Mouse (Mus musculus) stomach, embryonic 14.5 days (tissue): ENCODE measurements at regions not wholly inside any gene's neighbourhood (a gene's known extent, or its start where the extent isn't known, plus 50 kb on each side); places are given as distances from the start of the nearest gene placed in this dataset.

Experiments
- ATAC-seq: fragments of 200-750 bp; cut with Nextera tagmentation; 2 replicates; pipeline ENCODE4 v1.8.0; 2017; ENCODE audit warnings: low read depth, moderate TSS enrichment; ENCODE audit not compliant: insufficient number of reproducible peaks, insufficient read depth, low FRiP score
- H3K27ac ChIP-seq: fragments of 300-500 bp; sonication (generic); 2 replicates; pipeline ENCODE4 v1.5.1; 2014; ENCODE audit warnings: mild to moderate bottlenecking, low read length, moderate library complexity, mixed read lengths
- H3K27me3 ChIP-seq: fragments of 300-500 bp; sonication (generic); 2 replicates; pipeline ENCODE4 v1.6.1; 2014; ENCODE audit warnings: low read length, control low read depth, mixed read lengths; ENCODE audit not compliant: control insufficient read depth, insufficient read depth
- H3K36me3 ChIP-seq: fragments of 300-500 bp; sonication (generic); 2 replicates; pipeline ENCODE4 v1.6.1; 2014; ENCODE audit warnings: mild to moderate bottlenecking, control low read depth, low read length, moderate library complexity, mixed read lengths; ENCODE audit not compliant: control insufficient read depth, insufficient read depth
- H3K4me1 ChIP-seq: fragments of 300-500 bp; sonication (generic); 2 replicates; pipeline ENCODE4 v1.6.1; 2014; ENCODE audit warnings: low read length, control low read depth, mixed read lengths; ENCODE audit not compliant: control insufficient read depth, insufficient read depth
- H3K4me2 ChIP-seq: fragments of 300-500 bp; sonication (generic); replicated peaks from 2 replicates; pipeline ENCODE4 v1.6.1; 2014; ENCODE audit warnings: low read depth, low read length, control low read depth
- H3K4me3 ChIP-seq: fragments of 300-500 bp; sonication (generic); 2 replicates; pipeline ENCODE4 v1.5.1; 2014; ENCODE audit warnings: low read depth, low read length, control low read depth
- H3K9ac ChIP-seq: fragments of 300-500 bp; sonication (generic); replicated peaks from 2 replicates; pipeline ENCODE4 v1.6.1; 2014; ENCODE audit warnings: low read depth, mild to moderate bottlenecking, control low read depth, low read length, moderate library complexity, mixed read lengths
- H3K9me3 ChIP-seq: fragments of 300-500 bp; sonication (generic); 2 replicates; pipeline ENCODE4 v1.6.1; 2016; ENCODE audit warnings: low read depth, low read length, control low read depth; ENCODE audit not compliant: control insufficient read depth
- WGBS: fragments of 180-500 bp; shearing (Covaris S2); extraction: QIAGEN DNeasy Blood & Tissue Kit; methylation state at CpG from one replicate; pipeline ENCODE4 v1.1.7; 2014; 5-methylcytosine and 5-hydroxymethylcytosine counted together

DNA sequence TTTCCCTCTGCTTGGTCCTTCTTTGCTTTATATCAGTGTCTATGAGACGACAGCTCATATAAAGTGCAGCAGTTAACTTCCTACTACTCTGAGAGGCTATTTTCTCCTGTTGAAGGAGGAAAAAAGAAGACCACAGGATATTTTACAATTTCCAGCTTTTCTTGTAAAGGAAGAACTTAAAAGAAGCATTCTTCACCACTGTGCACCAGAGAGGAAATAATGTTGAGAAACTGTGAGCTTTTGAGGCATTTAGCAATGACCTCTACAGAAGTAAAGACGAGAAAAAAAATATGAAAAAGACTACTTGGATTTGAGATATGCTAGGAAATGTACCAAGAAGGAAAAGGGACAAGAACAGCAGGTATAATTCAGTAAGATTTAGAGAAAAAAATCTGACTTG is 134.5 kb downstream of the Kcnj2 start:
- H3K9ac ChIP-seq: no peak overlapping the region
- no peak for ATAC-seq
- H3K27me3 ChIP-seq: no peaks in the 10 kb centered on the region
- H3K27ac ChIP-seq: no peak overlapping the region
- H3K36me3 ChIP-seq: no peaks in the 10 kb centered on the region
- no peak overlapping the region for H3K4me3 ChIP-seq
- WGBS: 78% methylated on average over 2 of the region's 2 CpGs
- no peak overlapping the region for H3K4me2 ChIP-seq
- no peaks in the 10 kb centered on the region for H3K9me3 ChIP-seq
- no peaks in the 10 kb centered on the region for H3K4me1 ChIP-seq

DNA sequence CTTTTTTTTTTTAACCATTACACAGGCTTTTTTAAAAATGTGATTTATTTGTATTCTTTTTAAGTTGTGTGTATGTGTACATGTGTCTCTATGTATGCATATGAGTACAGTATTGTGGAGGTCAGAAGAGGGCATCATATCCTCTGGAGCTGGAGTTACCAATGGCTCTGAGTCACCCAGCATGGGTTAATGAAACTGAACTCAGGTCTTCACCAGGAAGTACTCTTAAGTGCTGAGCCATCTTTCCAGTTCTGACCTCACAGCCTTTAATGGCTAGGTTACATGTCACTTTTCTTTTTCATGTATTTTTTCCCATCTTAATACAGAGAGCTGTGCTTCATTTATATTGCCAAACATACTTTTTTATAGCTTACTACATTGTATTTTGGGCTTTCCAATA is 136.8 kb downstream of the Kcnj2 start:
- no peak for ATAC-seq
- H3K27me3 ChIP-seq: no peaks in the 10 kb centered on the region

DNA sequence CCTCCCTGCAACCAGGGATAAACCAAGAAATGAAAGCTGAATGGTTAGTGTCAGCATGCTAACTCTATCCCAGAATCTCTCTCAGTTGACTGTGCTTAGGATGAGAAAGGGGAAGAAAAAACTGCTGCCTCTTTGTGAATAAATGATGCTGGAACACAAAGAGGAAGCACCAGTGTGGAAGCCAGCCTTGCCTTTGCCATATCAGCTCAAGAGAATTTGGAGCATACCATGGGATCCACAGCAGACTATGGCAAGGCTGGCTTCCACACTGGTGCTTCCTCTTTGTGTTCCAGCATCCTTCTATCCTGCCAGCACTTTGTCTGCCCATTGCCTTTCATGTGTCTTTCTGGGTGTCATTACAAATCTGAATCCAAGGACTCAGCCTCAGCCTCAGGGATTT is 144.6 kb downstream of the Kcnj2 start:
- ATAC-seq: no peak
- Histone ChIP-seq H3K4me1 (0 out of 2 replicates have a peak, but pooled peaks cover 7% of the 10 kb centered on the region), H3K27ac (no peak overlapping the region), H3K27me3 (no peaks in the 10 kb centered on the region), H3K4me2 (no peak overlapping the region), H3K36me3 (no peaks in the 10 kb centered on the region), H3K4me3 (no peak overlapping the region), H3K9me3 (no peaks in the 10 kb centered on the region), H3K9ac (no peak overlapping the region)

More for the DNA sequence above, 136.8 kb downstream of the Kcnj2 start:
- Histone ChIP-seq H3K36me3 (no peaks in the 10 kb centered on the region), H3K4me2 (no peak overlapping the region), H3K9me3 (no peaks in the 10 kb centered on the region), H3K9ac (no peak overlapping the region), H3K4me1 (no peaks in the 10 kb centered on the region), H3K27ac (no peak overlapping the region), H3K4me3 (no peak overlapping the region)

DNA sequence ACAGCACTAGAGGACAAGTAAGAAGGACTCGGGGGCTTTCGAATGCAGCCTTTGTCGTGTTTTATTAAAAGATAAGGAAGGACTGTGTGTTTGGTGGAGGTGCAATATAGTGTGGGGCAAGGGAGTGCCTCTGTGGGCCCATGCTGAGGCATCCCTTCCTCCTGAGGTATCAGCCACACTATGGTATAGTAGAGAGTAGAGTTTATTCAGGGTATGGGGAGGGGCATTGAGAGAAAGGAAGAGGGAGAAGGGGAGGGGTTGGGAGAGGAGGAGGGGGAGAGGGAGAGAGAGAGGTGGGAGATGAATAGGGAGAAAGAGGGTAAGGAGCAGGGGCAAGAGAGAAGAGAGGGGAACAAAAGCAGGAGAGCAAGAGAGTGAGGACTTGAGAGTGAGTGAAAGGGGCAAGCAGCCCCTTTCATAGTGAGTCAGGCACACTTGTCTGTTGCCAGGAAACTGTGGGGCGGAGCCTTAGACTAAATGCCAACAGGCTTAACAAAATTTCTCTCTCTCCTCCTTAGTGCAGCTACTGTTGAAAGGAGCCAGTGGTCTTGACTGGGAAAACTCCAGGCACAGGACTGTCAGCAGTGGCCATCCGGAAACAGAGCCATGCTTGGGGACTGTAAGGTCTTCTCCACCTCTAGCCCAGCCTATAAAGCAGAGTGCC is 146.2 kb downstream of the Kcnj2 start:
- no peak overlapping the region for H3K27ac ChIP-seq
- no peak overlapping the region for H3K4me3 ChIP-seq
- no peak overlapping the region for H3K9ac ChIP-seq
- no peak overlapping the region for H3K4me2 ChIP-seq
- H3K9me3 ChIP-seq: no peaks in the 10 kb centered on the region
- no peaks in the 10 kb centered on the region for H3K27me3 ChIP-seq
- 0 out of 2 replicates have a peak, but pooled peaks cover 7% of the 10 kb centered on the region for H3K4me1 ChIP-seq
- 76% methylated on average over 5 of the region's 5 CpGs for WGBS
- no peaks in the 10 kb centered on the region for H3K36me3 ChIP-seq
- no peak for ATAC-seq

DNA sequence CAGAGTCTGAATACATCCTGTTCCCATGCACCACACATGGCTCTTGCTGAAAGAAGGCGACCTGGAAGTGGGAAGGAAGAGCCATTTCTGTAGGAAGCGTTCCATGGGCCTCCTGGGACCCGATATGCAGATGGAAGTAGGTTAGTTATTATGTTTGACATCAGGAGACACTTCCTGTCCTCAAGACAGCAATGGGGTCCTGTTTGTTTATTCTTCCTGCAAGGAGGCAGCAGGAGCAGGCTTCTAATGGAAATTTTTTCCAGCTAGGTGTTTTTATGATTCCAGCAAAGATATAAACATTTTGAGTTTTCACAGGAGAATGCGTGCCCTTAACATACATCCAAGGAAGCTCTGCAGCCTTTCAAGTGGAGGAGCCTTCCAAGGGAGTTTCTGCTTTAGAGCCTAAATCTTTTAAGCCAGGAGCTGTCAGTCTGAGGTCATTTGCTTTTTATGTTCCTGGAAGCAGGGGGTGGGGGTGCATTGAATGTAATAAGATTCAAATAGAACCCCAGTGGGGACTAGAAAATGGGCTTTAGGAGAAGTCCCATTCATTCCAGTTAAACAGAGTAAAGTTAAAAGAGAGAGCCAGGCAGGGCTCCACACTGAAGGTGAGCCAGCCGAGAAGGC is 146.9 kb downstream of the Kcnj2 start:
- 33% methylated on average over 5 of the region's 5 CpGs for WGBS
- H3K4me3 ChIP-seq: no peak overlapping the region
- H3K4me2 ChIP-seq: no peak overlapping the region
- H3K27me3 ChIP-seq: no peaks in the 10 kb centered on the region
- H3K9ac ChIP-seq: no peak overlapping the region
- ATAC-seq: no peak
- 0 out of 2 replicates have a peak overlapping the region, but pooled peaks have one; percentile 40 for H3K27ac ChIP-seq
- no peaks in the 10 kb centered on the region for H3K9me3 ChIP-seq
- H3K4me1 ChIP-seq: 0 out of 2 replicates have a peak, but pooled peaks cover 7% of the 10 kb centered on the region
- no peaks in the 10 kb centered on the region for H3K36me3 ChIP-seq

DNA sequence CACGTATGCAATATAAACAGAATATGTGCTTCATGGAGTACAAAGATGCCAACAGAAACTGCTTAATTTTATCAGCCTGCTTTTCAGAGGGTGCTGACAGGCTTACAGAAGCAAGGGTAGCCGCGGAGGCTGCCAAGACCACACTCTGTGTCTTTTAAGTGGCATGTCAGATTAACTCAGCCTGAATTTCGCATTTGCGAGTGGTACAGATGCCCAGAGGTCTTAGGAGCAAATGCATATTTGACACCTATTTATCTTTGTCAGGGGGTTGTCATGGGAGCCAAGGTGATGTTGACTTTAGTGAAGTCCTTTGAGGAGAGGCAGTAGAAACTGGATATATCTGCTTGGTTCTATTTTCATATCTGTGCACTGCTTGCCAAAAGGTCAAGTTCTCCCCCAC is 149.0 kb downstream of the Kcnj2 start:
- Histone ChIP-seq H3K27me3 (no peaks in the 10 kb centered on the region), H3K4me1 (0 out of 2 replicates have a peak, but pooled peaks cover 7% of the 10 kb centered on the region), H3K4me2 (no peak overlapping the region), H3K9me3 (no peaks in the 10 kb centered on the region), H3K4me3 (no peak overlapping the region), H3K36me3 (no peaks in the 10 kb centered on the region), H3K27ac (no peak overlapping the region), H3K9ac (no peak overlapping the region)
- no peak for ATAC-seq
- 65% methylated on average over 5 of the region's 5 CpGs for WGBS

DNA sequence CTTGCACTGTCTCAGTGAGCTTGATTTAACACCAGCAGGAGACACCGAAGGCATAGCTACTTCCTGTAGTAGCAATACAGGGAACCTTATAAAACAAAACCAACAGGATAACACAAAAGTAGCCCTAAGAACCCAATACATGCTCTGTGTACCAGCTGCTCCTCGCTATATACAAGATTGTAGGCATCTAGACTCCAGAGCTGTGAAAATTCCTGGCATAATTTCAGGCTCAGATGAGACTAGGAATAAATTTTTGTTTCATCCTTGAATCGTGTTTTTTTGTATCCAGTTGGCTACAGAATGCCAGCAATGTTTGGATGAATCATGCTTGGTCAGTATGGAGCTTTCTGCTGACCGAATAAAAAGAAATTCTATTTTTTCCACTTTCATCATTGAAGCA is 157.9 kb downstream of the Kcnj2 start:
- H3K4me2 ChIP-seq: no peak overlapping the region
- no peaks in the 10 kb centered on the region for H3K4me1 ChIP-seq
- WGBS: 86% methylated on average over 4 of the region's 4 CpGs
- no peak overlapping the region for H3K9ac ChIP-seq
- H3K27ac ChIP-seq: no peak overlapping the region
- no peak for ATAC-seq
- no peaks in the 10 kb centered on the region for H3K9me3 ChIP-seq
- no peaks in the 10 kb centered on the region for H3K27me3 ChIP-seq
- no peak overlapping the region for H3K4me3 ChIP-seq
- H3K36me3 ChIP-seq: no peaks in the 10 kb centered on the region

DNA sequence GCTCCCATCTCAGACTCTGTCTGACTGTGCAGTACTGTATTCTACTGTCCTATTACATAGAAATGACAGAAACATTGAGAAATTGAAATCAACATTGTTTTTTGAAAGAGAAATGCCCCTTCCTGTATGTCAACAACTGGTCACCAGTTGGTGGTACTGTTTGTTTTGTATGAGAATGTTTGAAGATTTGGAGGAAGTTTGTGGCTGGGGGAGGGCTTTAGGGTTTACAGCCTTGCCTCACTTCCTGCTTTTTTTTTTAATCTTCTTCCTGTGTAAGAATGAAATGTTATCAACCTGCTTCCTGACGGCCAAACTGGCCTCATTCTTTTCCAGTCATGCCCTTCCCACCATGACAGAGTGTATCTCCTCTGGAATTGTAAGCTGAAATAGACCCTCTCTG is 161.3 kb downstream of the Kcnj2 start:
- no peak overlapping the region for H3K4me3 ChIP-seq
- no peak overlapping the region for H3K9ac ChIP-seq
- H3K27ac ChIP-seq: no peak overlapping the region
- no peaks in the 10 kb centered on the region for H3K36me3 ChIP-seq
- no peak overlapping the region for H3K4me2 ChIP-seq
- no peaks in the 10 kb centered on the region for H3K4me1 ChIP-seq
- H3K27me3 ChIP-seq: no peaks in the 10 kb centered on the region
- no peak for ATAC-seq
- H3K9me3 ChIP-seq: no peaks in the 10 kb centered on the region
- WGBS: 61% methylated on average over 1 of the region's 1 CpGs

DNA sequence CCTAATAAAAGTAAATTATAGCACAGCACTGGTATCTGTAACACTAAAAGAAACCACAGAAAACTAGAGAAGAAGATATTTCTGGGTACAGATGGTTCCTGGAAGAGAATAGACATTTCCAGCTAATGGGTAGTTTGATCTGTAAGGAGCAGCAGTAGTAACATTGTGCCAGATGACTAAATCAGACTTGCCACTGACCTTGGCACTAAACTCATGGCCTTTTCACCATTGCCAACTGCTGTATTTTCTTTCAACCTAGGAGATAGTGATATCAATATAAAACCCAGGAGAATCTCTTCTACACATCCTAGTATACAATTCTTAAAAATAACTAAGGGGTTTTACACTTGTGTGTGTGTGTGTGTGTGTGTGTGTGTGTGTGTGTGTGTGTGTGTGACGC is 170.8 kb downstream of the Kcnj2 start:
- Histone ChIP-seq H3K9me3 (no peaks in the 10 kb centered on the region), H3K9ac (no peak overlapping the region), H3K36me3 (no peaks in the 10 kb centered on the region), H3K4me2 (no peak overlapping the region), H3K4me1 (no peaks in the 10 kb centered on the region), H3K27ac (no peak overlapping the region), H3K27me3 (no peaks in the 10 kb centered on the region), H3K4me3 (no peak overlapping the region)
- 89% methylated on average over 1 of the region's 1 CpGs for whole genome bisulfite sequencing
- no peak for ATAC-seq
